Mouse (Mus musculus) CH12.LX (cell line): ENCODE results near the gene Col27a1. TPM values are rescaled to one million over a fixed set of nuclear protein-coding genes. Genes with fewer than 3 reads are reported as not detected.

Source experiments
- DNase-seq: peaks from one replicate; pipeline ENCODE4 v3.0.0-alpha.2; 2013; ENCODE audit errors: extremely low read depth
- H3K27ac ChIP-seq: 2 replicates; pipeline ENCODE4 v1.5.1; 2012; ENCODE audit warnings: low read depth, mild to moderate bottlenecking, control low read depth, moderate library complexity; ENCODE audit not compliant: insufficient read depth
- H3K27me3 ChIP-seq: replicated peaks from 2 replicates; pipeline ENCODE3; 2012; ENCODE audit warnings: inconsistent platforms
- H3K36me3 ChIP-seq, 2 experiments: replicated peaks in 1 of 2; 2 replicates each; pipeline versions ENCODE3 to v1.6.1; 2012; ENCODE audit warnings: inconsistent platforms in 1 of 2, low read length in 1 of 2, mild to moderate bottlenecking in 1 of 2, mixed read lengths in 1 of 2, moderate library complexity in 1 of 2; ENCODE audit not compliant: control insufficient read depth in 1 of 2, insufficient read depth in 1 of 2
- H3K4me1 ChIP-seq, 2 experiments: 2 replicates each; pipeline ENCODE4 v1.6.1; 2012; ENCODE audit warnings: inconsistent platforms in 1 of 2, moderate library complexity in 1 of 2; ENCODE audit not compliant: insufficient read depth in 2 of 2, control insufficient read depth in 1 of 2
- H3K4me2 ChIP-seq: 2 replicates; pipeline ENCODE4 v1.6.1; 2012; ENCODE audit warnings: low read depth, mild to moderate bottlenecking, control low read depth; ENCODE audit not compliant: poor library complexity, insufficient read depth, severe bottlenecking
- H3K4me3 ChIP-seq, 3 experiments: fragments of 150-350 bp in 1 of 3; sonication (generic) in 1 of 3; replicated peaks in 1 of 3; 2 replicates each; pipeline versions ENCODE3 to v1.5.1; 2011 to 2012; ENCODE audit warnings: low read depth in 2 of 3, low read length in 2 of 3, mild to moderate bottlenecking in 2 of 3, moderate library complexity in 2 of 3, control low read depth in 1 of 3, improper control_type of control experiment in 1 of 3, inconsistent platforms in 1 of 3, mixed read lengths in 1 of 3; ENCODE audit not compliant: poor library complexity in 1 of 3
- H3K79me2 ChIP-seq: replicated peaks from 2 replicates; pipeline ENCODE4 v1.6.1; 2012; ENCODE audit warnings: mild to moderate bottlenecking, moderate library complexity; ENCODE audit not compliant: control insufficient read depth, poor library complexity, insufficient read depth, severe bottlenecking; ENCODE audit errors: extremely low read depth
- H3K9ac ChIP-seq: 2 replicates; pipeline ENCODE4 v1.6.1; 2012; ENCODE audit warnings: low read depth, mild to moderate bottlenecking, control low read depth, moderate library complexity; ENCODE audit not compliant: insufficient read depth
- H3K9me3 ChIP-seq: replicated peaks from 2 replicates; pipeline ENCODE3; 2012; ENCODE audit warnings: low read length, inconsistent platforms, mixed read lengths
- CHD2 ChIP-seq: IDR thresholded peaks from 2 replicates; pipeline ENCODE4 v1.6.1; 2011; ENCODE audit warnings: low read length, improper control_type of control experiment
- E2F4 ChIP-seq: IDR thresholded peaks from 2 replicates; pipeline ENCODE4 v1.6.1; 2011; ENCODE audit warnings: low read depth, low read length, improper control_type of control experiment; ENCODE audit not compliant: insufficient replicate concordance
- EP300 ChIP-seq: IDR thresholded peaks from 2 replicates; pipeline ENCODE4 v1.6.1; 2011; ENCODE audit warnings: low read length, improper control_type of control experiment
- GABPA ChIP-seq: IDR thresholded peaks from 2 replicates; pipeline ENCODE4 v1.6.1; 2012; ENCODE audit warnings: low read depth, low read length, improper control_type of control experiment, inconsistent platforms; ENCODE audit not compliant: insufficient replicate concordance
- HCFC1 ChIP-seq: IDR thresholded peaks from 2 replicates; pipeline ENCODE4 v1.6.1; 2012; ENCODE audit warnings: low read depth, mild to moderate bottlenecking, inconsistent platforms, low read length, improper control_type of control experiment
- IRF4 ChIP-seq: IDR thresholded peaks from 2 replicates; pipeline ENCODE4 v1.6.1; 2014; ENCODE audit warnings: low read depth, mild to moderate bottlenecking, inconsistent platforms, low read length, improper control_type of control experiment
- JUN ChIP-seq: IDR thresholded peaks from 2 replicates; pipeline ENCODE4 v1.6.1; 2011; ENCODE audit warnings: low read depth, mild to moderate bottlenecking, low read length, improper control_type of control experiment, moderate library complexity; ENCODE audit not compliant: insufficient read depth
- MAFK ChIP-seq: IDR thresholded peaks from 2 replicates; pipeline ENCODE4 v1.6.1; 2011; ENCODE audit warnings: low read length, improper control_type of control experiment; ENCODE audit not compliant: insufficient replicate concordance
- MEF2A ChIP-seq: IDR thresholded peaks from 2 replicates; pipeline ENCODE4 v1.6.1; 2014; ENCODE audit warnings: low read depth, mild to moderate bottlenecking, inconsistent platforms, low read length, improper control_type of control experiment, borderline replicate concordance
- MYC ChIP-seq: IDR thresholded peaks from 2 replicates; pipeline ENCODE4 v1.6.1; 2011; ENCODE audit warnings: low read depth, mild to moderate bottlenecking, improper control_type of control experiment, low read length
- PAX5 ChIP-seq: IDR thresholded peaks from 2 replicates; pipeline ENCODE4 v1.6.1; 2012; ENCODE audit warnings: low read length, inconsistent platforms, mixed read lengths
- RCOR1 ChIP-seq: conservative IDR thresholded peaks from 2 replicates; pipeline ENCODE4 v1.6.1; 2012; ENCODE audit warnings: low read depth, mild to moderate bottlenecking, inconsistent platforms, low read length, improper control_type of control experiment
- SIN3A ChIP-seq: IDR thresholded peaks from 2 replicates; pipeline ENCODE4 v1.6.1; 2012; ENCODE audit warnings: low read length, improper control_type of control experiment, inconsistent platforms
- SMC3 ChIP-seq: IDR thresholded peaks from 2 replicates; pipeline ENCODE4 v1.6.1; 2011; ENCODE audit warnings: low read depth, low read length, improper control_type of control experiment
- USF1 ChIP-seq: IDR thresholded peaks from 2 replicates; pipeline ENCODE4 v1.6.1; 2014; ENCODE audit warnings: low read depth, mild to moderate bottlenecking, inconsistent platforms, low read length, improper control_type of control experiment
- USF2 ChIP-seq: conservative IDR thresholded peaks from 2 replicates; pipeline ENCODE4 v1.6.1; 2011; ENCODE audit warnings: low read depth, low read length, improper control_type of control experiment
- ZMIZ1 ChIP-seq: IDR thresholded peaks from 2 replicates; pipeline ENCODE4 v1.6.1; 2012; ENCODE audit warnings: low read depth, mild to moderate bottlenecking, inconsistent platforms, low read length, improper control_type of control experiment
- ZNF384 ChIP-seq: IDR thresholded peaks from 2 replicates; pipeline ENCODE4 v1.6.1; 2012; ENCODE audit warnings: low read depth, low read length, improper control_type of control experiment, inconsistent platforms
- dilution Hi-C: fragments of 300-500 bp; cut with MboI; formaldehyde crosslinking; loops from 2 replicates; pipeline ENCODE4 v1.14.3; 2020; ENCODE audit warnings: low sequenced_read_pairs; ENCODE audit not compliant: extremely low pct_unique_long_range_greater_than_20kb, extremely low pct_ligation_motif_present
- in situ Hi-C: fragments of 300-500 bp; cut with MboI; formaldehyde crosslinking; loops from 3 replicates; pipeline ENCODE4 v1.14.3; 2019; ENCODE audit warnings: low sequenced_read_pairs, low pct_ligation_motif_present, low pct_unique_long_range_greater_than_20kb, mixed read lengths
- polyA plus RNA-seq: library from polyadenylated mRNA; unstranded; fragments of >175 nt; gene quantifications from 2 replicates; pipeline ENCODE4 v1.2.1, GENCODE M21; 2012; ENCODE audit warnings: low read depth; ENCODE audit not compliant: insufficient read length
- total RNA-seq, 2 experiments: library from RNA; depleted of rRNA; stranded (reverse); fragments of 300-350 nt in 1 of 2; fragments of >200 nt in 1 of 2; gene quantifications; 2 replicates each; pipeline ENCODE4 v1.2.3; 2012 to 2014

Col27a1 gene
- total and polyA plus RNA-seq, 3 experiments: 0.04 to 0.05 TPM; not detected in 1

DNA sequence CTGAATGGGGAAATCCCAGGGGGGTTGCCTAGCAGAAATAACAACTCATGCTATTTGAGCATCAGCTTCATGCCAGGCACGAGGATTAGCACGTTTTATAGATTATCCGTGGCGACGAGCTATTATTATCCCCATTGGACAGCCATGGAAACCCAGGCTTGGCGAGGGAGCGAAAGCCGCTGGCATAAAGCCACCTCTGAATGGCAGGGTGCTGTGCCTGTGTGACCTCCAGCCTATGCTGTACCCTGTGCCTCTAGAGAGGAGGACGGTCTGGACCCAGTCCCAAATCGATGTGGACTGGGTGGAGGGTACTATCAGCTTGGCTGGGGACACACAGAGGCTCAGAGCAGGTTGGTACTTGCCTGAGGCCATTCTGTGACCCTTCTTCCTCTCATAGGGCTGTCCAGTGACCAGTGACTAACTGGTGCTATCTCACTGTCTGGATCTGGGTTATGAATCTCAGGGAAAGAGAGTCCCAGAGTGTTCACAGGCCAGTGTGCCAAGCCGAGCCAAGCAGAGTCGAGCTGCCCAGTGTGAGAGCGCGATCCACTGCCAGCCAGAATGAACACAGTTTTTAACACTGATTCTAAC is 16.3 kb downstream of the Col27a1 start:
- dilution Hi-C loops: no loop called here
- H3K9ac ChIP-seq: no peak overlapping the region
- H3K36me3 ChIP-seq: no peaks in the 10 kb centered on the region
- peaks cover 95% of the 10 kb centered on the region for H3K27me3 ChIP-seq
- in situ Hi-C loops: no loop called here
- H3K4me3 ChIP-seq: no peak overlapping the region
- H3K9me3 ChIP-seq: no peaks in the 10 kb centered on the region
- no peak for DNase-seq
- no peaks in the 10 kb centered on the region for H3K79me2 ChIP-seq
- no peak overlapping the region for H3K4me2 ChIP-seq
- H3K4me1 ChIP-seq: 0 out of 4 replicates have a peak, but pooled peaks cover 0 to 2% of the 10 kb centered on the region in 2 experiments
- TF ChIP-seq GABPA: no peak
- TF ChIP-seq USF1: no peak
- no peak for TF ChIP-seq RCOR1
- TF ChIP-seq IRF4: no peak
- TF ChIP-seq MEF2A: no peak
- no peak for TF ChIP-seq ZMIZ1
- TF ChIP-seq PAX5: no peak
- no peak for TF ChIP-seq JUN
- no peak overlapping the region for H3K27ac ChIP-seq

DNA sequence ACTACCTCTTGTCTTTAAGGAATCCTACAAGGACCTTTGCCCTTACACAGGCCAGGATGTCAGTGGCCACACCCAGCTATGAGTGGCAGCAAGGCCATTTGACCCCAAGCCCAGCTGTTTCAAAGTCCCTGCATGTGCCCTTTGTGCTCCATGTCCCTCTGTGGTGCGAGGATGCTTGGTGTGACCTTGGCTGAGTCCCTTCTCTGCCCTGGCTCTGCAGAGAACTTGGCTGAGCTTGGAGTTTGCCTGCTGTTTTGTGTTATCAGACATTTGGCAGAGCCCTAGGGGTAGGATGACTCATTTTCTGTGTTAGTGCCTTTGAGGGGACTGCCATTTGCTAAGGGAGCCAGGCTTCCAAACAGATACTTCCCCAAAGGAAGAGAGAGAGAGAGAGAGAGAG is 17.3 kb downstream of the Col27a1 start:
- no peak for TF ChIP-seq SMC3
- TF ChIP-seq EP300: no peak
- TF ChIP-seq USF2: no peak
- no peak for TF ChIP-seq IRF4
- no peak for TF ChIP-seq HCFC1
- no peak for TF ChIP-seq E2F4
- no peak for TF ChIP-seq MAFK
- TF ChIP-seq SIN3A: no peak
- TF ChIP-seq MYC: no peak
- TF ChIP-seq ZNF384: no peak
- TF ChIP-seq CHD2: no peak
- Histone ChIP-seq H3K27me3 (peaks cover 95% of the 10 kb centered on the region), H3K9ac (no peak overlapping the region), H3K4me1 (0 out of 4 replicates have a peak, but pooled peaks cover 0 to 2% of the 10 kb centered on the region in 2 experiments), H3K27ac (no peak overlapping the region), H3K4me3 (no peak overlapping the region), H3K79me2 (no peaks in the 10 kb centered on the region), H3K9me3 (no peaks in the 10 kb centered on the region), H3K4me2 (no peak overlapping the region), H3K36me3 (no peaks in the 10 kb centered on the region)
- DNase-seq: no peak
- in situ Hi-C loops: no loop called here
- dilution Hi-C loops: no loop called here
